Mouse (Mus musculus) limb, embryonic 13.5 days (tissue): ENCODE results near the gene Tnnt2. TPM values are rescaled to one million over a fixed set of nuclear protein-coding genes. Genes with fewer than 3 reads are reported as not detected.

Experiments used
- ATAC-seq: fragments of 200-750 bp; cut with Nextera tagmentation; 2 replicates; pipeline ENCODE4 v1.8.0; 2017; ENCODE audit warnings: low read depth, moderate number of reproducible peaks, moderate TSS enrichment; ENCODE audit not compliant: low FRiP score
- H3K27ac ChIP-seq: fragments of 300-500 bp; sonication (generic); 2 replicates; pipeline ENCODE4 v1.5.1; 2015; ENCODE audit warnings: inconsistent platforms, mild to moderate bottlenecking, moderate library complexity
- H3K27me3 ChIP-seq: fragments of 300-500 bp; sonication (generic); 2 replicates; pipeline ENCODE4 v1.6.1; 2015; ENCODE audit warnings: mild to moderate bottlenecking, inconsistent platforms
- H3K36me3 ChIP-seq: fragments of 300-500 bp; sonication (generic); 2 replicates; pipeline ENCODE4 v1.6.1; 2015; ENCODE audit warnings: inconsistent platforms, mild to moderate bottlenecking, moderate library complexity
- H3K4me1 ChIP-seq: fragments of 300-500 bp; sonication (generic); 2 replicates; pipeline ENCODE4 v1.6.1; 2015; ENCODE audit warnings: inconsistent platforms
- H3K4me2 ChIP-seq: fragments of 300-500 bp; sonication (generic); replicated peaks from 2 replicates; pipeline ENCODE4 v1.6.1; 2015; ENCODE audit warnings: inconsistent platforms, mild to moderate bottlenecking, moderate library complexity
- H3K4me3 ChIP-seq: fragments of 300-500 bp; sonication (generic); 2 replicates; pipeline ENCODE4 v1.5.1; 2015; ENCODE audit warnings: moderate library complexity, mild to moderate bottlenecking, inconsistent platforms
- H3K9ac ChIP-seq: fragments of 300-500 bp; sonication (generic); 2 replicates; pipeline ENCODE4 v1.6.1; 2015; ENCODE audit warnings: mild to moderate bottlenecking, inconsistent platforms
- H3K9me3 ChIP-seq: fragments of 300-500 bp; sonication (generic); 2 replicates; pipeline ENCODE4 v1.6.1; 2016; ENCODE audit warnings: inconsistent platforms
- WGBS: fragments of 180-500 bp; shearing (Covaris S2); methylation state at CpG from one replicate; pipeline ENCODE4 v1.1.7; 2015; 5-methylcytosine and 5-hydroxymethylcytosine counted together
- polyA plus RNA-seq: library from polyadenylated mRNA; unstranded; fragments of >200 nt; fragmentation: Nextera tagmentation; extraction: Ambion mirVana; gene quantifications from 2 replicates; pipeline ENCODE4 v1.2.1, GENCODE M21; 2015

The Tnnt2 gene
- polyA plus RNA-seq, 1 experiment from 2014 or later, result 84.9 TPM

- no peaks in the 10 kb centered on the region for H3K27me3 ChIP-seq
- H3K9ac ChIP-seq, result no peak overlapping the region
- no peak for ATAC-seq
Measured at GRCm38 (mm10) chr1:135850722-135851512, 14.8 kb downstream of the Tnnt2 start.

GRCm38 (mm10) chr1:135852044-135852756 lies 16.0 kb downstream of the Tnnt2 start:
- WGBS, result 77% methylated on average over 13 of the region's 13 CpGs
- ATAC-seq, result no peak

More at GRCm38 (mm10) chr1:135850722-135851512, 14.8 kb downstream of the Tnnt2 start:
- Histone ChIP-seq H3K4me2 (no peak overlapping the region), H3K27ac (no peak overlapping the region), H3K4me1 (0 out of 2 replicates have a peak, but pooled peaks cover 7% of the 10 kb centered on the region), H3K9me3 (no peaks in the 10 kb centered on the region), H3K4me3 (no peak overlapping the region), H3K36me3 (no peaks in the 10 kb centered on the region)
- 74% methylated on average over 12 of the region's 12 CpGs for WGBS

DNA sequence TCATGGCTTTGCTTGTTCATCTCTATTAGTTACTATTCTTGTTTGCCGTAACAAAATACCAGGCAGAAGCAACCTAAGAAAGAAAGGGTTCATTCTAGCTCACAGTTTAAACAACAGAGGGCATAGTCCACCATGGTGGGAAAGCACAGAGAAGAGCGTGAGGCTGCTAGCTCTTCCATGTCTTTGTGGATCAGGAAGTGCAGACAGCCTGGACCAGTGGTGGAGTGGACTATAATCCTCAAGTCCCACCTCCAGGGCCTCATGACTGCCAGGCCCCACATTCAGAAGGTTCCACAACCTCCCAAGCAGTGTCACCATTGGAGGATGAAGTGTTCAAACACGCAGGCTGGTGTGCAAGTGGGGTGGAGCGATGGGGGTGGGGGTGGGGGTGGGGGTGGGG lies 17.0 kb downstream of the Tnnt2 start:
- Histone ChIP-seq H3K4me3 (no peak overlapping the region), H3K9me3 (no peaks in the 10 kb centered on the region), H3K36me3 (no peaks in the 10 kb centered on the region), H3K9ac (no peak overlapping the region), H3K4me2 (no peak overlapping the region), H3K27ac (no peak overlapping the region), H3K4me1 (0 out of 2 replicates have a peak, but pooled peaks cover 7% of the 10 kb centered on the region), H3K27me3 (no peaks in the 10 kb centered on the region; the same call in 1 of the 2 replicates)
- no peak for ATAC-seq
- WGBS, result 86% methylated on average over 4 of the region's 4 CpGs

More at GRCm38 (mm10) chr1:135852044-135852756, 16.0 kb downstream of the Tnnt2 start:
- Histone ChIP-seq H3K27ac (no peak overlapping the region), H3K4me1 (0 out of 2 replicates have a peak, but pooled peaks cover 7% of the 10 kb centered on the region), H3K27me3 (no peaks in the 10 kb centered on the region), H3K4me3 (no peak overlapping the region), H3K4me2 (no peak overlapping the region), H3K9ac (no peak overlapping the region), H3K9me3 (no peaks in the 10 kb centered on the region), H3K36me3 (no peaks in the 10 kb centered on the region)

DNA sequence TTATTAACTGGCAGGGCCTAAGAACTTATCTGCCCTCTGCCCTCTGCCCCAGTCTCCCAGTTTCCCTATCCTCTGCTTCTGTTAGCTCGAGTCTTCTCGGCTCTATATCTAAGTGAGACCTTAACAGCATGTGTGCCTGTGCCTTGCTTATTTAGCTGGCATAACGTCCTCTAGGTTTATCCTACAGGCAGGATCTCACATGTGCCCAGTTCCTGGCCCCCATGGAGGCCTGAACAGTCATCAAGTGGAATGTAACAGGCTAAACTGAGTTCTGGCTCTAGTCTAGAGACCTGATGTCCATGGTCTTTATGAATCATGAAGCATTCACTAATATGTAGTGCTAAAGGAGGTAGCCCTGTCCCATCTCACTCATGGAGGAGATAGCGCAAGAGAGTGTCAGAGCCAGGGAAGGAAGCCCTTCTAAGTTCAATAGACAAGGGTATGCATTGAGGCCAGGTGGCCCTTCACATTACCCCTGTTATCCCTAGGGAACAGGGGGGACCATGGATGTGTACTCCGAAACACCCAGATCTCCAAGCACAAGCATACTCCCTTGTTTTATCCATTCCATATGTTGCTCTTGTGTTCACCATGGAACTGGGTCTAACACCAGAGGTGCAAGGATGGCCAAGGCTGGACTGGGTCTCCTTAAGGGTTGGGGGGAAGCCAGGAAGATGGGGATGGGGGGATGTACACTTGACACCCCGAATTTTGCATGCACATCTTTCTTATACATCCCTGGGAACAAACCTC lies 18.6 kb downstream of the Tnnt2 start:
- Histone ChIP-seq H3K4me2 (no peak overlapping the region), H3K4me1 (0 out of 2 replicates have a peak, but pooled peaks cover 7% of the 10 kb centered on the region), H3K4me3 (no peak overlapping the region), H3K27me3 (no peaks in the 10 kb centered on the region; the same call in 1 of the 2 replicates), H3K9ac (no peak overlapping the region), H3K9me3 (no peaks in the 10 kb centered on the region), H3K36me3 (no peaks in the 10 kb centered on the region), H3K27ac (no peak overlapping the region)
- WGBS, result 83% methylated on average over 6 of the region's 6 CpGs
- no peak for ATAC-seq

DNA sequence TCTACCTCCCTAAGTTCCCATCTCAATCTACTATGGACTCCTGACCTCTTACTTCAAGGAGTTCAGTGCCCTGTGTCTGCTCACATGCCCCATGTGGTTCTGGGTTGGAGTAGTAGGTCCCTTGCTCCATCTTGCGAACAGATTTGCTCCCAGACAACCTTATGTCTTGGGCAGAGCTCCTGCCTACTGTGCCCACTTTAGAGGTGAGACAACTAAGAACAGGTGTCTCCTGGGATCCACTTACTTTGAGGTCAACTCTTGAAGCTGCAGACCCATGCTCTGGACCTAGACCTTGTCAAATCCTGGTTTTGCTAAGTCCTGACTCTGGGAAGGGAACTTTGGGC lies 19.2 kb downstream of the Tnnt2 start:
- no peak for ATAC-seq
- Histone ChIP-seq H3K27me3 (no peaks in the 10 kb centered on the region; the same call in 1 of the 2 replicates), H3K27ac (no peak overlapping the region), H3K4me2 (no peak overlapping the region), H3K36me3 (no peaks in the 10 kb centered on the region), H3K4me3 (no peak overlapping the region), H3K4me1 (0 out of 2 replicates have a peak, but pooled peaks cover 7% of the 10 kb centered on the region), H3K9me3 (no peaks in the 10 kb centered on the region), H3K9ac (no peak overlapping the region)
- 94% methylated on average over 1 of the region's 1 CpGs for WGBS

- WGBS, result 63% methylated on average over 4 of the region's 4 CpGs
- Histone ChIP-seq H3K4me3 (no peak overlapping the region), H3K4me2 (no peak overlapping the region), H3K36me3 (no peaks in the 10 kb centered on the region), H3K9ac (no peak overlapping the region), H3K27me3 (no peaks in the 10 kb centered on the region; the same call in 1 of the 2 replicates), H3K27ac (no peak overlapping the region), H3K9me3 (no peaks in the 10 kb centered on the region), H3K4me1 (0 out of 2 replicates have a peak, but pooled peaks cover 7% of the 10 kb centered on the region)
- ATAC-seq, result no peak
Measured at GRCm38 (mm10) chr1:135856070-135856469, 19.9 kb downstream of the Tnnt2 start.

DNA sequence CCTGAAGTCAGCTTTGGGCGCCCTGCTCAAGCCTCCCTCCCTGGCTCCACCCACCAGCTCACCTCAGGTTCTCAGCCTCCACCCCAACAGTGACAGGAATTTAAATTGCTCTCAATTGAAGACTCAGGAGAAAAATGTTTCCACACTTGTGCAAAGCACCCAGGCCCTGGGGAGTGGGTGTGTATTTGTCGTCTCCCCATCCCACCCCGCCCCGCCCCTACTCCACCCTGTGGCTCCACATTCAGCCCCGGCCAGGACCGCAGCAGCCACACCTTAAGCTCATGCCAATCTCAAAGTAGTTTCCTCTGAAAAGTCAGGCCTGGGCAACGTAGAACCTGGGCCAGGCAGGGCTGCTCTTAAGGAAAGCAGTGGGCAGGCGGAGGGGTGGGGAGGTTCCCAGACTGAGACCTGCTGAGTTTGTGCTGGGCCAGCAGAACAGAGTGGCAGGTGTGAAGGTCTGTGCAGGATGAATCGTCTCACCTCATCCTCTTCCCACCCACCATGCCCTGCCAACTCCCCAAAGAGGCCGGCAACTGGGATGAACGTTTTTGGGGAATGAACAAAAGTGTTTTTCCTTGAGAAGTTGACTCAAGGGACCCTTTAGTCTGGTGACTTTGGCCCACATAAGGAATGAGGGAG lies 21.1 kb downstream of the Tnnt2 start:
- WGBS, result 46% methylated on average over 11 of the region's 11 CpGs
- no peaks in the 10 kb centered on the region for H3K9me3 ChIP-seq
- no peak overlapping the region for H3K27ac ChIP-seq
- H3K4me3 ChIP-seq, result no peak overlapping the region
- ATAC-seq, result no peak
- no peak overlapping the region for H3K4me2 ChIP-seq
- 0 out of 2 replicates have a peak, but pooled peaks cover 4% of the 10 kb centered on the region for H3K4me1 ChIP-seq
- no peak overlapping the region for H3K9ac ChIP-seq
- no peaks in the 10 kb centered on the region for H3K36me3 ChIP-seq
- no peaks in the 10 kb centered on the region; the same call in 1 of the 2 replicates for H3K27me3 ChIP-seq

DNA sequence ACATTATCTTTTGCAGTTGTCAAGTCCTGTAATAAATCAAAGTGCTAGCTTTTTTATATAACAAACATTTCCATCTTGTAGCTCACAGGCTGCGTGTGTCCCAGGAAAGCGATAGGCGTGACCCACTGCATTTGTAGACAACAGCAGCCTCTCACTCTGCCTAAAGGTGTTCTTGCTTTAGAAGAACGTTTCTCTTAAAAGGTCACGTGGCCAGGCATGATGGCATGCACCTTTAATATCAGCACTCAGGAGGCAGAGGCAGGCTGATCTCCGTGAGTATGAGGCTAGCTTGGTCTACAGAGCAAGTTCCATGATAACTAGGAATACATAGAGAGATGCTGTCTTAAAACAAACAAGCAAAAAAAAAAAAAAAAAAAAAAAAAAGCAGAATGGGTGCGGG lies 22.4 kb downstream of the Tnnt2 start:
- Histone ChIP-seq H3K9me3 (no peaks in the 10 kb centered on the region), H3K27me3 (peaks cover 5% of the 10 kb centered on the region; the same call in 1 of the 2 replicates), H3K4me2 (no peak overlapping the region), H3K27ac (no peak overlapping the region), H3K36me3 (no peaks in the 10 kb centered on the region), H3K4me3 (no peak overlapping the region), H3K9ac (no peak overlapping the region), H3K4me1 (no peaks in the 10 kb centered on the region)
- WGBS, result 92% methylated on average over 7 of the region's 7 CpGs
- no peak for ATAC-seq

GRCm38 (mm10) chr1:135861091-135861490 lies 24.9 kb downstream of the Tnnt2 start:
- 67% methylated on average over 5 of the region's 5 CpGs for WGBS
- H3K4me1 ChIP-seq, result no peaks in the 10 kb centered on the region

GRCm38 (mm10) chr1:135861980-135862552 lies 25.9 kb downstream of the Tnnt2 start:
- Histone ChIP-seq H3K27ac (no peak overlapping the region), H3K9me3 (no peaks in the 10 kb centered on the region), H3K9ac (no peak overlapping the region), H3K4me1 (no peaks in the 10 kb centered on the region), H3K4me3 (no peak overlapping the region), H3K36me3 (no peaks in the 10 kb centered on the region), H3K4me2 (no peak overlapping the region), H3K27me3 (peaks cover 12% of the 10 kb centered on the region)
- 65% methylated on average over 9 of the region's 9 CpGs for WGBS
- ATAC-seq, result no peak

More at GRCm38 (mm10) chr1:135861091-135861490, 24.9 kb downstream of the Tnnt2 start:
- H3K27ac ChIP-seq, result no peak overlapping the region
- no peak overlapping the region for H3K4me3 ChIP-seq
- H3K9me3 ChIP-seq, result no peaks in the 10 kb centered on the region
- H3K9ac ChIP-seq, result no peak overlapping the region
- H3K27me3 ChIP-seq, result peaks cover 9% of the 10 kb centered on the region
- no peak for ATAC-seq
- no peak overlapping the region for H3K4me2 ChIP-seq
- no peaks in the 10 kb centered on the region for H3K36me3 ChIP-seq

DNA sequence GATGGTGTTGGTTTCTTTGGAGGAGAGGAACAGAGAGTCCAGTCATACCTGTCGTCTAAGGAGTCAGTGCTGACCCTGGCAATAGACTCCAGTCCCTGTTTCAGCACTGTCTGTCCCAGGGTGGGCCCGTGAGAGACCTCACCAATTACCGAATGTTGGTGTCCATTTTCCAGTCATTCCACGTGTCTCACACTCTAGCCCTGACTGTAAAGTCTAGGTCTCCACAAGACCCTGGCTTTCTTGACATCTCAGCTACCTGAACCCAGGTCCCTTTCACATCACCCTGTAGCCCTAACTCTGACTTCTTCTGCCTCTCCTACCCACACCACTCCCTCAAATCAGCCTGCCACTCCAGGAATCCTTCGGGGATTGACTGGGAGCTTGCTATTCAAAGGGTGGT lies 26.4 kb downstream of the Tnnt2 start:
- H3K36me3 ChIP-seq, result no peaks in the 10 kb centered on the region
- WGBS, result 76% methylated on average over 5 of the region's 5 CpGs
- H3K9ac ChIP-seq, result no peak overlapping the region
- no peak overlapping the region for H3K4me3 ChIP-seq
- peaks cover 12% of the 10 kb centered on the region for H3K27me3 ChIP-seq
- no peak overlapping the region for H3K27ac ChIP-seq
- no peaks in the 10 kb centered on the region for H3K4me1 ChIP-seq
- H3K9me3 ChIP-seq, result no peaks in the 10 kb centered on the region
- no peak overlapping the region for H3K4me2 ChIP-seq
- no peak for ATAC-seq
